Mouse (Mus musculus) mature B cell (primary cell): ENCODE data around the gene Dnah2.

Source experiments
- in situ Hi-C: fragments of 300-500 bp; cut with MboI; formaldehyde crosslinking; loops from 2 replicates; pipeline ENCODE4 v1.14.3; 2019

The Dnah2 gene

DNA sequence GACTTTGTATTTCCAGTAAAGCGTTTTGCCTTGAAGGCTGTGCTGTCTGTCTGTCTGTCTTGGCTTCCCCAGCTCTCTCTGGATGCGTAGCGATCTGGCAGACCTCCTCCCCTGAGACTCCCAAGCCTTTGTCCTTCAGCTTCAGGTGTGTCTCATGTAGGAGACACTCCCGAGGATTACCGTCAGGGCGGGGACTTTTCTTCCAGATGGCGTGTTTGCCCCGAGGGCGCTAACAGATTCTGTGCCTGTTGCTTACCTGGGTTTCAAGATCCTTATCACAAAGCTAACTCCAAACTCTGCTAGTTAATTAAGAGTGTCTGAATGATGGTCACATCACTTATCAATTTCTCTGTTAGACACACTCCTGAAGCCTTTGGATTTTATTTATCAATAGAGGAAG lies 79.6 kb downstream of the Dnah2 start:
- in situ Hi-C loops, result no loop called here

DNA sequence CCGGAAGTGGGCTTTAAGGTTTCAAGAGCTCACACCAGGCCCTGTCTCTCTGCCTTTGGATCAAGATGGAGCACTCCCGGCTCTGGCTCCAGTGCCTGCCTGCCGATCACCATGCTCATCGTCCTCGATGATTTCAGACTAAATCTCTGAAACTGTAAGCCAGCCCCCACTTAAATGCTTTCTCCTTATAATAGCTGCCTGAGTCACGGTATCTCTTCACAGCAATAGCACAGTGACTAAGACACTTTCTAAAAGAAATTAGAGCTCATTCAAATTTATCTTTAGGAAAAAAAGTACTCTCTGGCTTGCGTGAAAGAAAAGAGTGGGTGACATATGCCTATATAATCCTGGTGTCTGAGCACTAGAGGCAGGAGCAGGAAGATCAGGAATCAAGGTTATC lies 84.9 kb downstream of the Dnah2 start:
- in situ Hi-C loops, result no loop called here

DNA sequence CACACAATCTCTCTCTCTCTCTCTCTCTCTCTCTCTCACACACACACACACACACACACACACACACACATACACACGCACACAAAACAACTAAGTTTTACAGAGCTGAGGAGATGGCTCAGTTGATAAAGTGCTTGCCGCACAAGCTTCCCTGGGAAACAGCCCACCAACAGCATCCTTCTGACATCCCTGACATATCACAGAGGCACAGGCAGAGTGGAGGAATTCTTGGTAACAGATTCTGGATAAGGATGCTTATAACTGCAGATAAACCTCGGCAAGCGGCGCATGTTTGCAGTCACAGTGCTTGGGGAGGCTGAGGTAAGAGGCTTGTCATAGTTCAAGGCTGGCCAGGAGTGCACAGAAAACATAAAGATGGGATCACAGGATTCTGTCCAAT lies 87.3 kb downstream of the Dnah2 start:
- in situ Hi-C loops, result no loop called here

DNA sequence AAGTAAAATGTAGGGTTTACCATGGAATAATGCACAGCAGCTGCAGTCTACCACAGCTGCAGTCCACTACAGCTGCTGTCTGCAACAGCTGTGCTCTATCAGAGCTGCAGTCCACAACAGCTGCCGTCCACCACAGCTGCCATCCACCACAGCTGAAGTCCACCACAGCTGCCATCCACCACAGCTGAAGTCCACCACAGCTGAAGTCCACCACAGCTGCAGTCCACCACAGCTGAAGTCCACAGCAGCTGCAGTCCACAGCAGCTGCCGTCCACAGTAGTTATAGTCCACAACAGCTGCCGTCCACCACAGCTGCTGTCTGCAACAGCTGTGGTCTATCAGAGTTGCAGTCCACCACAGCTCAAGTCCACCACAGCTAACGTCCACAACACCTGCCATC lies 89.0 kb downstream of the Dnah2 start:
- in situ Hi-C loops, result no loop called here

DNA sequence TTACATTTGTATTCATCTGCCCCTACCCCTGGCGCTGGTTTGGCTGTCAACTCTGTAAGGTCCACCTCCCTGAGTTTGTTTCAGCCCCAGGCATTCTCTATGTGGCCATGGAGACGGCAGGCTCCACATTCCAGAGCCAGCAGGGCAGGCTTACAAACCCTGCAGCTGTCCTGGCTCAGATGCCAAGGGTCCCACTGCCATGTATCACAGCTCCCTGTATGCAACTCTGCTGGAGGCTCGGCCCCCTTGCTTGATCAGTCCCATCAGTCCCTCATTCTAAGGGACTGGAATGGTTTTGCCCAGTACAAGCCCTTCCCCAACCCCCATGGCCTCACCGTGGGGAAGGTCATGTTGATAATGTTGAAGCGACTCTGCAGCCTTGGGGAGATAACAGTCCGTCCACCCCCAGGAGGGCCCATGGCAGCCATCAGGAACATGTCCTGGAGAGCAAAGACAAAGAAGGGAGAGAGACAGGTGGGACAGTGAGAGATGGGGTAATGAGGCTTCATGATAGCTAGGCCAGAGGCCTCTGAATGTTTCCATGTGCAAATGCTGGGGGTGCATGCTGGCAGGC lies 91.8 kb downstream of the Dnah2 start:
- in situ Hi-C loops, result no loop called here

DNA sequence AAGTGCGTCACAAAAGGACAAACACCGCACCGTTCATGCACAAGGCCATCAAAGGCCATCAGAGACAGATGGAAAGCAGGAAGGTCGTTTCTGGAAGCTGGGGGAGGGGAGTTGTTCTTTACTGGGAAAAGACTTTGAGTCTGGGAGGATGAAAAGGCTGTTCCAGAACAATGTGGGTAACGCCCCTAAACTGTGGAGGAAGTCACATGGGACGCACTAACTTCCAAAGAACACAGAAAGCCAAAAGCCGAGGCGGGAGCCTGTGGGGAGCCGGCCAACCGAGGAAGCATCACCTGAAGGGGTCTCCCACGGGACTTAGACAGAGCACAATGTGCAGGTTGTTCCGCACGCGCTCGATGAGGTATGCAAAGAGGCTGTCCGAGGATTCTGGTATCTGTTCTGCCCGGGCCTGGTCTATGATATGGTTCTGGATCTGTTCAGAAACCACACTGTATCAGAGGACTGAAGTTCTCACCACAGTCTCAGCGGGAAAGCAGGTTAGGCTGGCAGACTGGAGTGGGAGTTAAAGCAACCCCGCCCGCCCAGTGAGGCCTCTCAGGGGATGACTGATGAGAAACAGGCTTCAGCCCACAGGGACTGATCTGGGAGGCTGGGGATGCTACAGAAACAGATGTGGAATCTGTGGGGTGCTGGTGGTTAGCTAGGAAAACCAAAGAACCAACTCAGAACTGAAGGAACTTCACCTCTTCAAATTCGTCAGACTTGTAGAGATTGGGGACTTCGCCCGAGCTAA lies 96.6 kb downstream of the Dnah2 start:
- in situ Hi-C loops, result no loop called here

DNA sequence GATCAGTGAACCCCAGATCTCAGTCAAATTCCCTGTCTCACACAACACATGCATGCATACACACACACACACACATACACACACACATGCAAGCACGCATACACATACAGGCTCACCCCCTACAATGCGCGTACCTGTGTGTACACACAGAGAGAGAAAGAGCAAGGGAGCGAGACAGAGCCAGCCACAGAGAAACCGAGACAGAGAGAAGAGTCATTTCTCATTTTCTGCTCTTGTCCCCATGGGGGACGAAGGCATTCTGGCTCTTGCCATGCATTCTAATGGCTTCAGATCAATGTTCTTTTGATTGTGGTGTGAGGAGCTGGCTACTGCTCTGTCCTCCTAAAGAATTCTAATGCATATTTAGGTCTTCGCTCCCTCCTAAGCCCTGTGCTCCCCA lies 101.6 kb downstream of the Dnah2 start:
- in situ Hi-C loops, result no loop called here

DNA sequence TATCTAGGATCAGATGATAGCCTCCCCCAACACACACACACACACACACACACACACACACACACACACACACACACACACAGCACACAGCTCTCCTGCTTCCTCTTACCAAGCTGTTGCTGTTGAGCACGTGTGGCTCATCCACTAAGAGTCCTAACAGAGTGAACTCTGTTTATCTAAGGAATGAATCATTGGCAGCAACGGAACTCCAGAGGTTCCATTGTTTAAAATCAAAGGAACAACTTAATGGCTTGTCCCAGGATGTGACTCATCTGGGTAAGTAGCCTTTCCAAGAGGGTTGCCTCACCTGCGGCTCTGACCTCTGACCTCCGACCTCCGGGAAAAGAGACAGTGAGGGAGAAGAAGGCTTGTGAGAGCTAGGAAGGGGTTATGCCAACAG lies 105.6 kb downstream of the Dnah2 start:
- in situ Hi-C loops, result no loop called here

DNA sequence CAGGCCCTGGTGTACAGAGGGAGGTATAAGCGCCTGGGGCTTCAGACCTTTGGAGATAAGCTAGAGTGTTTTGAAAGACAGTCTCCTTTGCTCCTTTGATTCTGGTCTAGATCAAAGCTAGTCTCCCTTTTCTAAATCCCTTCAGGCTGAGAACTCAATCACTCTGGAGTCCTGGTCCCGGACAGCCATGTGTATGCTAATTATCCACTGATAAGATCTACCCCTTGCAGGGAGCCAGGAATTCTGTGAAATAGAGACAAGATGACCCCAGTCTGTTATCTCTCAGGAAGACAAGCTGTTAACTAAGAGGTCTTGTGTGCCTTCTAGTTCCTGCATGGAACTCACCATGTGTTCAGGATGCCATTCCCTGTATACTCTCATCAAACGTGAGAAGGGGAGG lies 111.6 kb downstream of the Dnah2 start:
- in situ Hi-C loops, result loop anchor here (5.0 kb wide), 1 partner anchor 35 kb away; no protein-coding TSS in a partner anchor

DNA sequence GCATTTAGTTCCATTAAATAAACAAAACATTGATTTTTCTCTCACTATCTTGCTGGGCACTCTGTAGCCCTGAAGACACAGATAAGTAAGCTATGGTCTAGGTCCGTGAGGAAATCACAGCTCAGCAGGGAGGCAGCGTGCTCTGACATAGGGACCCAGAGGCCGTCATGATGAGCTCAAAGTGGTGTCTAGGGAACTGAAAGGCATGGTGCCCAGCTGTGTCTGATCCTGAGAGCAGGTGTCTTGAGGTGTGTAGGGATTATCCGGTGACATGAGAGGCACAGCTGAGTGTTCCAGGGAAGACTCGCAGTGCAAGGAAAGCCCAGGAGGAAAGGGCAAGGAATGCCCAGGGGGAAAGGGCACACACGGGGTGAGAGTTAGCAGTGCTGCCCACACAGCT lies 115.7 kb downstream of the Dnah2 start:
- in situ Hi-C loops, result no loop called here

DNA sequence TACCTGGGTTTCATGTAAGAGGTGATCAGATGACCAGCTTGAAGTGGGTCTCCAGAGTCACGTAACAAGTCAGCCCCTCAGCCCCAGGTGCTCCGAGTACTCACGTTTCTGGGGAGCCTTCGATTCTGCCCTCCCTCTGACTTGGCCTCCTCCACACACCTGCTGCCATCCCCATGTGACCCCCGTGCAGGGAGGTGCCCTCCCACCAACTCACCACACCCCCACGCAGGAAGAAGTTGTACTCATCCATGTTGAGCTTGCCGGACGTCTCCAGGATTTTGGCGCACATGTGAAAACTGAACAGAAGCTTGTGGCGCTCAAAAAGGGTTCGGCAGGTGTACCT lies 116.3 kb downstream of the Dnah2 start:
- in situ Hi-C loops, result no loop called here

DNA sequence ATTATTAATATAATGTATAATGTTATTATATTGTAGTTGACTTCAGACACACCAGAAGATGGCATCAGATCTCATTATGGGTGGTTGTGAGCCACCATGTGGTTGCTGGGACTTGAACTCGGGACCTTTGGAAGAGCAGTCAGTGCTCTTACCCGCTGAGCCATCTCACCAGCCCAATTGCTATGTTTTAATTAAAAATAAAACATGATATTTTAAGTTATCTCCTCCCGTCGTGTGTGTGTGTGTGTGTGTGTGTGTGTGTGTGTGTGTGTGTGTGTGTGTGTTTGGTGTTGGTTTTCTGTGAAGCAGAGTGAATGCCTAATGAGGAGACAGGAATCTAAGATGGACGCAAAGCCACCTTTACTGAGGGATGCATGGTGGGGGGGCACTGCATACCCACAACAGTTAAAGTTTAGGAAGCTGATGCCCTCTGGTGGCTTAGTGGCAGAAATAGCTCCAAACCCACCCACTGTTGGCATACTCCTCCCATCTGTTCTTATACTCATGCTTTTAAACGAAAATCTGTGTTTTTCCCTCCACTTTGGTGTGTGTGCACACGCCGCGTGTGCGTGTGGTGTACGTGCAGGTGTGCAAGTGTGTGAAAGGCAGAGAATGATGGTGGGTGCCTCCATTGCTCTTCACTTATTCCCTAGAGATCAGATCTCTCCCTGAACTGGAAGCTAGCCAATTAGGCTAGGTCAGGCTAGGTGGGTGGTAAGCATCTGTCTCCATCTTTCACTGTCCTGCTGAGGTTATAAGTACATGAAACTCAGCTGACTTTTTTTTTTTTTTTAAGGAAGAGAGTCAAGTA lies 116.9 kb downstream of the Dnah2 start:
- in situ Hi-C loops, result no loop called here

DNA sequence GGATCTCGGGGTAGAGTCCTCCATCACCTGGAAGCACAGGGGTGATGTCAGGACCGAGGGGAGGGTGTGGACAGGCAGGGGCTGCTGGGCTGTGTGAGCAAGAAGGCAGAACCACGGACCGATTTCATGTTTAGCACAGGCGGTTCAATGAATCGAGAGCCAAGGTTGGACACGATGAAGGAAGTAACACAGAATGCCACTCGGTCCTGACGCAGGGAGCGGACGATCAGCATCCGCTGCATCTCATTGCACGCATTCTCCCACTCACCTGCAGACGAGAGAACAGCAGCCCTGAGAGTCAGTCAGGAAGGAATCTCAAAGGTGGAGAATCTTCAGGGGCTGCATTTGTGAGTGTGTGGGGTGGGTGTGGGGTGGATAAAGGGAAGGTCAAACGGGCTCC lies 118.3 kb downstream of the Dnah2 start:
- in situ Hi-C loops, result no loop called here

DNA sequence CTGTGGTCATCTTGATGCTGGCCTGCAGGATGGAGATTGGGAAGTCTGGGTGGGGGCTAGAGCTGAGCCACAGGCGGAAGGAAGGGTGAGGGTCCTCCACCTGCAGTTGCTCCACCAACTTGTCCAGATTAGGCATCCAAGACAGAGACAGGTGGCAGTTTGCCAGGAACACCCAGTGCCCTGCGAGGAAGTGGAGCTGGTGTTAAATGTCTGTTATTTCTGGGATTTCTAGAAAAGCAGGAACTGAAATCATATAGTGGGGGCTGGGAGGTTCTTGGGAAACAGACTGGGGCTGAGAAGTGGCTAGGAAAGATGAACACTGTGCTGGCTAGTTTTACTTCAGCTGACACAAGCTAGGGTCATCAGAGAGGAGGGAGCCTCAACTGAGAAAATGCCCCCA lies 119.6 kb downstream of the Dnah2 start:
- in situ Hi-C loops, result no loop called here

DNA sequence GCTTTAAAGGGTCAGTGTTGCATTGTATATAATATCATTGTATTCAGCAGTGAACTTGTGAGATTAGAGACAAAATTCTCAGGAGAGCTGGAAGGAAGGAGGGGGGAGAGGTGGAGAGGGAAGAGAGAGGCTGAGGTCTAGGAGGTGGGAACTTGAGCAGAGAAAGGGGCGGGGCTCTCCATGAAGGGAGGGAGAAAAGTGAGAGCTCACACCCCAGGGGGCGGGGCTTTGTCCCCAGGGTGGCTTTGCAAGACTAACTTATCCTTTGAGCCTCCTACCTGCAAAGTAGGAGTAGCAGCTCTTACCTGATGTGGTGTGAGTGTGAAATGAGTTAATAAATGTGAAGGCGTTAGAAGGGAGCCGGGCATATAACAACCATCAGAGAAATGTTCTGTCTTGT lies 120.2 kb downstream of the Dnah2 start:
- in situ Hi-C loops, result no loop called here

DNA sequence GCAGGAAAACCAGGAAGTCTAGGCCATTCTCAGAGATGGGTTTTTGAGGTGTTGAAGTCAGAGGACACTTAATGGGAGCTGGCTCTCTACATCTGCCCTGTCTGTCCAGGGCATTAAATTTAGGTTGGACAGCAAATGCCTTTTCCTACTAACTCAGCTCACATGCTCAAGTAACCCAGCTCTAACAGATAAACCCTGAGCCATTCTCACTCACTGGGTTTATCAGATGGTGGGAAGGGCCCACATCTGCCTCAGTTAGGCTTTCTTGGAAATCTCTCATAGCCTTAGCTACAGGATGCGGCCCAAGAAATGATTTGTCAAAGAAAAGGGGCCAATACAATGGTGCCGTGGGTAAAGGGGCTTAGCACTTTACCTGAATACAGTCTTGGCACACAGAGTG lies 122.7 kb downstream of the Dnah2 start:
- in situ Hi-C loops, result no loop called here

DNA sequence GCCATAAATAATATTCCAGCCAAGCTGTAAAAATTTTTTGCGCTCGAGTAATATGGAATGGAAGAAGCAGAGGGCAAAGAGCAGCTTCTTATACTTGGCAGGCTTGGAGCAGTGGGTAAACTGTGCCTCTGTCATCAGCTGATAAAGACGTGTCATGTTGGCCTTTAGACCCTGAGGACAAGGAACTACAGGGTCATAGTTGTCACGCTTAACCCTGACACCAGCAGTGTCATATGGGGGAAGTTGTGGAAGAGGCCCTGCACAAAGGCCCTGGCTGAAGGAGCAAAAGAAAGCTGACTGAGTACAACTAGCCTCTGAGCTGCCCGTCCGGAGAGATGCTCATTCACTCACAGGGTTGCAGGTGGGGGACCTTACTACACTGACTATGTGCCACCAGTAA lies 125.0 kb downstream of the Dnah2 start:
- in situ Hi-C loops, result no loop called here

DNA sequence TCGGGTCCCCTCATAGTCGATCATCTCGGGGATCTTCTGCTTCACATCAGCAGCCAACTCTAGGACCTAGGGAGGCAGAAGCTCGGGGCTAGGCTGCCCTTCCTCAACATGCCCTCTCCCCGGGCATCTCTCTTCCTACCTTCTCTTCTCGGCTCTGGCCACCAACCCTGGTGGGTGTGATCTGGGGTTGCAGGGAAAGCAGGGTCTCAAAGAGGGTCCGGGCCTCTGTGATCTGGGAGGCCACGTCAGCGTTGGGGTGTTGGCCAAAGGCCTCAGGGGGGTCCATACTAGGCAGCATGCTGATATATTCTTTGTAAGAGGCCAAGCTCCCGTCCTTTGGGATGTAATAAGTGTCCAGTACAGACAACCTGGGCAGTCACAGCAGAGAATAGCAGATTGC lies 126.1 kb downstream of the Dnah2 start:
- in situ Hi-C loops, result no loop called here

DNA sequence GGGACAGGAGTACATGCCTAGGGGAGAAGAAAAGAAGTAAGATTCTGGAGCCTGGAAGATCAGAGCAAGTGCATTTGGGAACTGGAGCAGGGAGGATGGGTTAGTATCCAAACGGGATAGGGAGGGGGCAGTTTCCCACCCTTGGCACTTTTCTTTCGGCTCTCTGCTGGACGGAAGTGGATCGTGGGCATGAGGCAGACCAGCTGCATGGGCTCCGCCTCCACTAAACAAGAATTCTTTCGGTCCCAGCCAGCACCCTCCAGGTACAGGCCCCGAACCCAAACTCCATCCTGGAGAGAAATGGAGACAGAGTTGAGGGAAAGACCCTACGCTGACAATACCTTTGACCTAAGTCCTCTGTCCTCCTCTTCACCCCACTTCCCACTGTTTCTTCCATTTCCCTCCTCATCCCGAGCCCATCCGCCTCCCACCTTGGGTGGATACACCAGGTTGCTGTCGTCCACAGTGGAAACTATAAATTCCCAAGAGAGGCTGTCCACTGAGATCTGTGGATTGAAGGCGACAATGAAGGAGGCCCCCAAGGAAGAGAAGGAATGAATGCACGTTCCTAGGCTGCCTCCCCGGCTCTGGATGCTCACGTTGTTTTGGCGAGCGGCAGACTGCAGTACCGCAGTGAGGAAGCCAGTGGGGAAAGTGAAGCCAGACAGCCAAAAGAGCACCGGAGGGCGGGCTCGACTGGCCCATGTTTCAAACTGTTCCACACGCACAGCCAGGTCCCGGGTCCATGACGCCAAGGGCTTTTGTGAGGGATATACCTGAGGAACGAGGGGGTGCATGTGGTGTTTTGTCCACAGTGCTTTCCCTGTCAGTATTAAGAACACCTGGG lies 127.6 kb downstream of the Dnah2 start:
- in situ Hi-C loops, result no loop called here

DNA sequence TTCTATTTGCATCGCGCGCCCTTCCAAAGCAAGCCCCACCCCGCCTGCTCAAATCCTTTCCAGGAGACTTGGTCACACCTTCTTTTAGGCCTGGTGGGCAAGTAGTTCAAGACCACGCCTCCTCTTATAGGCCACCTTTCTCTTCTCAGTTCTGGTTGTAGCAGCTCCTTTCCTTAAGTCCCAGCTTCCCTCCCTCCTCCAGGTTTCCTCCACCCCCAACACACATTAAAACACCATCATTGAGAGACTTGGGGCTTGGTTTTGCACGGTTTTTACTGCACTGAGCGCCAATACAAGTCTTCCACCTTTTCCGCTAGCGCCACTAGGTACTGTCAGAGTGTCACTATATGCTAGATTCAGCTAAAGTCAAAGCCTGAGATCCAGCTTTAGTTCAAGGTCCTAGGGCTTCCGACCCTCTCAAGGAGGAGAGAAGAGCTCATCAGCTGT lies 128.3 kb downstream of the Dnah2 start:
- in situ Hi-C loops, result no loop called here

DNA sequence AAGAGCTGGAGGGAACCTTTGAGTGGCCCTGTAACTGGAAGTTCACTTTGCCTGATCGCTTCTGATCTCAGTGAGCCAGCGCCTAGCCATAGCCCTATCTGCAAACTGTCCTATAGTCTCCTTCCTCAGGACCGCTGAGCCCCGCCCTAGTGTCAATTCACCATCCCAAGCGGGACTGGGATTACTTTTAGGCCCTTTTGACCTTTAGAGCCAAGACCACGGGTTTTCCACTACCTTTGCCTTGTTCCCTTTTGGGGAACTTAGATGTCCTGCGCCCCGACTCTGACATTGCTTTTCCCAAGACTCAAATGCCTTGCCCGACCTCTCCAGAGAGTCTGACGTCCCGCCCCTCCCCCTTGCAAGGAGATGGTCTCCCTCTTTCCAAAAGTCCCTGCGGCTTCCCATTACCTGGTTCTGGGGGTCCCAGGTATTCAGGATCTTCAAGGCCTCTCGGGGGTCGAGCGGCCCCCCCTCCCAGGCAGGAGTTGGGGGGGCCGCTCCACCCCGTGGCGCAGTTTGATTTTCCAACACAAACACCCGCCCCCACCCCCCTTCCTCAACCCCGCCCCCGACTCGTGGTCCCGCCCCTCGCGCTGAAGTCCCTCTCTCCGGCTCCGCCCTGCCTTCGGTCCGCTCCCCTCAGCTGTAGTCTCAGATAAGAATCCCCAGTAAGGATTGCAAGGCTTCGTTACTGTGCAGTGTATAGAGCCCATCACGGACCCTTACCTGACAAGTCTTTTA lies 128.9 kb downstream of the Dnah2 start:
- in situ Hi-C loops, result no loop called here

DNA sequence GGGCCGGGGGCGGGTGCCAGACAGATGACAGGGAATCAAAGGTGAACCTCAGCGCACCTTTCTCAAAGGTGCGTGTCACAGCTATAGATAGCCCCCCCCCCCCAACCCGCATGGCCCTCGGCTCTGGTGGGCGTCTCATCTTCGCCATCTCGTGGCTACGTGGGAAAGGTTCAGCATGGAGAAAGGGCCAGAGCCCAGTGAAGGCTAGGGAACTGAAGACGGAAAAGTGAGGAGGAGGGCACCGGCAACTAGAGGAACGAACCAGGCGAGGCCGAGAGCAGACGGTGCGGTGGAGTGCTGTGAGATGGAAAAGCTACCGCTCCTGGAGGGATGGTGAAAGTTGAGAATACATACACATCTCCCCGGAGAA lies 129.5 kb downstream of the Dnah2 start:
- in situ Hi-C loops, result no loop called here
